Mouse (Mus musculus) forebrain, embryonic 14.5 days (tissue): ENCODE results near the gene Thy1. TPM values are rescaled to one million over a fixed set of nuclear protein-coding genes. Genes with fewer than 3 reads are reported as not detected.

Experiments
- ATAC-seq: fragments of 200-750 bp; cut with Nextera tagmentation; 2 replicates; pipeline ENCODE4 v1.8.0; 2017; ENCODE audit warnings: mild to moderate bottlenecking, moderate library complexity
- DNase-seq: peaks from one replicate; pipeline ENCODE4 v3.0.0-alpha.2; 2015; ENCODE audit warnings: low spot score
- H3K27ac ChIP-seq: fragments of 300-500 bp; sonication (generic); 2 replicates; pipeline ENCODE4 v1.5.1; 2014; ENCODE audit warnings: low read depth, mild to moderate bottlenecking, control low read depth, low read length, moderate library complexity
- H3K27me3 ChIP-seq: fragments of 300-500 bp; sonication (generic); replicated peaks from 2 replicates; pipeline ENCODE4 v1.6.1; 2014; ENCODE audit warnings: low read length, control low read depth, mixed read lengths; ENCODE audit not compliant: control insufficient read depth, insufficient read depth
- H3K36me3 ChIP-seq: fragments of 300-500 bp; sonication (generic); 2 replicates; pipeline ENCODE4 v1.6.1; 2014; ENCODE audit warnings: low read length, control low read depth; ENCODE audit not compliant: control insufficient read depth, insufficient read depth
- H3K4me1 ChIP-seq: fragments of 300-500 bp; sonication (generic); 2 replicates; pipeline ENCODE4 v1.6.1; 2014; ENCODE audit warnings: antibody characterized with exemption, low read length, control low read depth; ENCODE audit not compliant: control insufficient read depth, insufficient read depth
- H3K4me2 ChIP-seq: fragments of 300-500 bp; sonication (generic); 2 replicates; pipeline ENCODE4 v1.6.1; 2014; ENCODE audit warnings: mild to moderate bottlenecking, control low read depth, low read length
- H3K4me3 ChIP-seq: fragments of 300-500 bp; sonication (generic); 2 replicates; pipeline ENCODE4 v1.5.1; 2014; ENCODE audit warnings: low read depth, low read length, control low read depth
- H3K9ac ChIP-seq: fragments of 300-500 bp; sonication (generic); 2 replicates; pipeline ENCODE4 v1.6.1; 2014; ENCODE audit warnings: mild to moderate bottlenecking, low read length, control low read depth, moderate library complexity
- H3K9me3 ChIP-seq: fragments of 300-500 bp; sonication (generic); replicated peaks from 2 replicates; pipeline ENCODE4 v1.6.1; 2016; ENCODE audit warnings: low read length, control low read depth, mixed read lengths; ENCODE audit not compliant: control insufficient read depth
- whole genome bisulfite sequencing: fragments of 180-500 bp; shearing (Covaris S2); extraction: QIAGEN DNeasy Blood & Tissue Kit; methylation state at CpG from one replicate; pipeline ENCODE4 v1.1.7; 2014; 5-methylcytosine and 5-hydroxymethylcytosine counted together
- polyA plus RNA-seq: library from polyadenylated mRNA; unstranded; fragments of >200 nt; fragmentation: Nextera tagmentation; extraction: Ambion mirVana; gene quantifications from 2 replicates; pipeline ENCODE4 v1.2.1, GENCODE M21; 2014

Thy1 gene
- polyA plus RNA-seq, 1 experiment from 2014 or later, result 3.6 TPM

GRCm38 (mm10) chr9:44048541-44049380 is 5.6 kb downstream of the Thy1 start:
- DNase-seq (no peak), ATAC-seq (no peak)
- WGBS, result 80% methylated on average over 15 of the region's 15 CpGs
- H3K27ac ChIP-seq, result no peak overlapping the region
- no peaks in the 10 kb centered on the region for H3K9me3 ChIP-seq
- H3K9ac ChIP-seq, result no peak overlapping the region
- H3K4me2 ChIP-seq, result no peak overlapping the region
- H3K36me3 ChIP-seq, result no peaks in the 10 kb centered on the region
- peaks cover 13% of the 10 kb centered on the region for H3K27me3 ChIP-seq
- no peak overlapping the region for H3K4me3 ChIP-seq
- no peaks in the 10 kb centered on the region for H3K4me1 ChIP-seq

DNA sequence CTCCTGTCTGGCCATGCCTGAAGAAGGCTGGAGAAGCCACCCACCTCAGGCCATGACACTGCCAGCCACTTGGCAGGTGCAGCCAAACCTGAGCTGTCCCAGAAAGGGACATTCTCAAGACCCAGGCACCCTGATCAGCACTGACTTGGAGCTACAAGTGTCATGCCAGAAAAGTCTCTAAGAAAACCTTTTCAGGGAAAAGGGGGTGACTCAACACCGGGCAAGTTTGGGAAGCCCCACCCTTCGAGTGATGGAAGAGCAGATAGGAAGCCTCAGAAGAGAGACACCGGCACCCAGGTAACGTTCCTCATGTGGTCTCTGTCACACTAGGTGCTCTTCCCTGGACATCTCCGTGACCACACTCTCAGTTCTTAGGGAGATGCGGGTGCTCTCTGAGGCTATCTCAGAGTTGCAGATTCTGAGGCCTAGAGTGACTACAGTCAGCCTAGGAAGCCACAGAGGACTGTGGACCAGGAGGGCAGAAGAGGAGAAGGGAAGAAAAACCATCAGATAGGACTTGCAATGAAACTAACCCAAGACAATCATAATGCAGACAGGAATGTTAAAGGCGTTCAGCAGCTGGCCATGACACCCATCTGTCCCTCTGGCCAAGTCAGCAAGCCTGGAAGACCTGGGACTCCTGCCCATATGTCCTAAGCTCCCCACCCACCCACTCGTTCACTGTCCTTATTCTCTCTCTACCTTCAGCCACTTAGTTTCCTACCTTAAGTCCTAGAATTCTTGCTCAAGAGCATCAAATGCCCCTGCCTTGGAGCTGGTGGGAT is 6.4 kb downstream of the Thy1 start:
- H3K9me3 ChIP-seq, result no peaks in the 10 kb centered on the region
- H3K4me1 ChIP-seq, result no peaks in the 10 kb centered on the region
- WGBS, result 87% methylated on average over 8 of the region's 8 CpGs
- H3K36me3 ChIP-seq, result no peaks in the 10 kb centered on the region
- no peak overlapping the region for H3K27ac ChIP-seq
- H3K27me3 ChIP-seq, result peaks cover 7% of the 10 kb centered on the region
- ATAC-seq, result no peak
- no peak for DNase-seq
- no peak overlapping the region for H3K9ac ChIP-seq
- H3K4me2 ChIP-seq, result no peak overlapping the region
- H3K4me3 ChIP-seq, result no peak overlapping the region

GRCm38 (mm10) chr9:44052855-44053254 is 9.7 kb downstream of the Thy1 start:
- H3K9ac ChIP-seq, result no peak overlapping the region
- no peak overlapping the region for H3K27ac ChIP-seq
- WGBS, result 68% methylated on average over 3 of the region's 3 CpGs
- no peaks in the 10 kb centered on the region for H3K27me3 ChIP-seq
- H3K36me3 ChIP-seq, result no peaks in the 10 kb centered on the region
- no peak for DNase-seq
- H3K9me3 ChIP-seq, result no peaks in the 10 kb centered on the region; the same call in 1 of the 2 replicates
- no peak overlapping the region for H3K4me3 ChIP-seq
- no peak overlapping the region for H3K4me2 ChIP-seq
- H3K4me1 ChIP-seq, result no peaks in the 10 kb centered on the region
- no peak for ATAC-seq

- no peak for DNase-seq
- Histone ChIP-seq H3K4me2 (no peak overlapping the region), H3K9me3 (no peaks in the 10 kb centered on the region; the same call in 1 of the 2 replicates), H3K36me3 (no peaks in the 10 kb centered on the region), H3K9ac (no peak overlapping the region), H3K27ac (no peak overlapping the region), H3K4me3 (no peak overlapping the region), H3K4me1 (no peaks in the 10 kb centered on the region), H3K27me3 (no peaks in the 10 kb centered on the region)
- 69% methylated on average over 1 of the region's 1 CpGs for WGBS
- no peak for ATAC-seq
Measured at GRCm38 (mm10) chr9:44053936-44054335, 10.8 kb downstream of the Thy1 start.

DNA sequence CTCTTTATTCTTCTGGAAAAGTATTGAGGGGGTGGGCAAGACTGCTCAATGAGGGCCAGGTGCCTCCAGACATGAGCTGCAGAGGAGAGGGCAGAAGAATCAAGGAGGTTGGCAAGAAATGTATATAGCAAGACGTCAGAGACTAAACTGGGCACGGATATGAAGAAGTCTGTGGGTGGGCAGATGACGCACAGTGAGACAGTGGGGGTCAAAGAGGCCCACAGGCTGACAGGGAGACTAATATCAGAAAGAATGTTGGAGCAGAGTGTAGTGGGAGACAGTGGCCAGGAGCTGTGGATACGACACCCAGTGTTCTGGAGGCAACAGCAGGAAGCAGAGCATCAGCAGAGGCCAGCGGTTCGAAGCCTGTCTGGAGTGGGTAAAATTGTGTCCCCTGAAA is 15.4 kb downstream of the Thy1 start:
- Histone ChIP-seq H3K4me1 (no peaks in the 10 kb centered on the region), H3K27ac (no peak overlapping the region), H3K27me3 (no peaks in the 10 kb centered on the region), H3K9ac (no peak overlapping the region), H3K9me3 (no peaks in the 10 kb centered on the region; the same call in 1 of the 2 replicates), H3K4me3 (no peak overlapping the region), H3K36me3 (no peaks in the 10 kb centered on the region), H3K4me2 (no peak overlapping the region)
- DNase-seq (no peak), ATAC-seq (no peak)
- whole genome bisulfite sequencing, result 82% methylated on average over 6 of the region's 6 CpGs

GRCm38 (mm10) chr9:44065177-44065576 is 22.0 kb downstream of the Thy1 start:
- DNase-seq (no peak), ATAC-seq (no peak)
- 39% methylated on average over 1 of the region's 1 CpGs for whole genome bisulfite sequencing
- H3K27ac ChIP-seq, result no peak overlapping the region
- no peak overlapping the region for H3K9ac ChIP-seq
- no peak overlapping the region for H3K4me3 ChIP-seq
- no peaks in the 10 kb centered on the region for H3K36me3 ChIP-seq
- H3K4me1 ChIP-seq, result peaks cover 4% of the 10 kb centered on the region; the same call in 1 of the 2 replicates
- no peaks in the 10 kb centered on the region for H3K9me3 ChIP-seq
- H3K27me3 ChIP-seq, result no peaks in the 10 kb centered on the region
- H3K4me2 ChIP-seq, result no peak overlapping the region

GRCm38 (mm10) chr9:44066785-44067225 is 23.6 kb downstream of the Thy1 start, which contains the start of gene Usp2:
Usp2 (plus strand) TSS chr9:44067021.
- Histone ChIP-seq H3K4me2 (peak within 1 kb of the TSS; percentile 79), H3K27ac (no peak within 1 kb of the TSS), H3K9ac (peak within 1 kb of the TSS; percentile 54), H3K36me3 (no peaks in the 10 kb centered on the region), H3K4me3 (peak within 1 kb of the TSS; percentile 43), H3K27me3 (no peaks in the 10 kb centered on the region), H3K4me1 (peaks cover 8% of the 10 kb centered on the region), H3K9me3 (no peaks in the 10 kb centered on the region)
- under 1% methylated on average over 38 of the region's 38 CpGs for WGBS
- ATAC-seq, result peak; percentile 99
- peak; percentile 98 for DNase-seq

GRCm38 (mm10) chr9:44067241-44067959 is 24.2 kb downstream of the Thy1 start:
- Histone ChIP-seq H3K4me1 (peaks cover 14% of the 10 kb centered on the region), H3K9ac (peak overlapping the region; percentile 54), H3K27ac (no peak overlapping the region), H3K36me3 (no peaks in the 10 kb centered on the region), H3K4me2 (peak overlapping the region; percentile 79), H3K4me3 (peak overlapping the region; percentile 43), H3K9me3 (no peaks in the 10 kb centered on the region), H3K27me3 (no peaks in the 10 kb centered on the region)
- DNase-seq, result peak; percentile 38
- WGBS, result 10% methylated on average over 15 of the region's 15 CpGs
- peak; percentile 56 for ATAC-seq
